Mouse (Mus musculus) stomach, postnatal 0 days (tissue): ENCODE data around the gene Zfyve19.

ENCODE experiments used
- CTCF ChIP-seq: IDR thresholded peaks from 2 replicates; pipeline ENCODE4 v1.5.1; 2016; ENCODE audit warnings: antibody characterized with exemption, low read depth, mild to moderate bottlenecking, moderate library complexity
- EP300 ChIP-seq: optimal IDR thresholded peaks from 2 replicates; pipeline ENCODE3; 2016; ENCODE audit warnings: antibody characterized with exemption

DNA sequence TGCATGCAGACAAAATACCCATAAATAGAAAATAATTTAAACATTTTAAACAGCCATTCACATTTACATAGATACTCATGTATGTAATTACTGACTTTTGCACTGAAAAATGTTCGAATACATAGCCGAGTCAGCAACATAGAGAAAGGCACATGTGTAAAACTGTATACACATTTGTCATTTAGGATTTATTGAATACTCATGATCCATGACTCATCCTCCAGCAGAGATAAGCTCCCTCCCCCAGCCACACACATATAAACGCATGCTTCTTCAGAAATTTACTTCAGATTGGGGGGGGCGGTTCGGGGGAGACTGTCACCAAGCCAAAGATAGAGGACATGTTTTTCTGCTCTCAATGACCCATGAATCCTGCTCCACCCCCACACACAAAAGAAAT, 55.4 kb downstream of the Zfyve19 start:
- TF ChIP-seq CTCF (no peak), EP300 (no peak)
